Mouse (Mus musculus) c-Kit-negative CD71-positive TER-119-positive erythroid progenitor cells, embryonic 14.5 days (primary cell): Measurements from ENCODE around the gene Dyrk1a.
"Not testable (repeated sequence)": the region's sequence is repeated elsewhere in the genome, so short reads cannot be mapped to it uniquely, and the experiment has no call there.

Source experiments
- DNase-seq: peaks from one replicate; pipeline ENCODE4 v3.0.0-alpha.2; 2013; ENCODE audit warnings: low read depth, low spot score

The Dyrk1a gene

GRCm38 (mm10) chr16:94632424-94632963, 62.7 kb downstream of the Dyrk1a start:
- no peak for DNase-seq

GRCm38 (mm10) chr16:94633012-94633411, 63.2 kb downstream of the Dyrk1a start:
- no peak for DNase-seq

GRCm38 (mm10) chr16:94637423-94637822, 67.6 kb downstream of the Dyrk1a start:
- no peak for DNase-seq

DNA sequence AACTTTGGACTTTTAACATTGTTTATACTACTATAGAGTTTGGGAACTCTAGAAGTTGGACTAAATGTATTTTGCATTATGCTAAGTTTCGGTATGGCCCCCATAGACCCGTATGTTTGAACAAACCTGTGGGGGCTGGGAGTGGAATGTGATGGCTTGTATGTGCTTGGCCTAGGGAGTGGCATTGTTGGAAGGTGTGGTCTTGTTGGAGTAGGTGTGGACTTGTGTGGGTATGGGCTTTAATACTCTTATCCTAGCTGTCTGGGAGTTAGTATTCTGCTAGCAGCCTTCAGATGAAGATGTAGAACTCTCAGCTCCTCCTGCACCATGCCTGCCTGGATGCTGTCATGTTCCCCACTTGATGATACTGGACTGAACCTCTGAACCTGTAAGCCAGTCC, 72.0 kb downstream of the Dyrk1a start:
- no peak for DNase-seq

DNA sequence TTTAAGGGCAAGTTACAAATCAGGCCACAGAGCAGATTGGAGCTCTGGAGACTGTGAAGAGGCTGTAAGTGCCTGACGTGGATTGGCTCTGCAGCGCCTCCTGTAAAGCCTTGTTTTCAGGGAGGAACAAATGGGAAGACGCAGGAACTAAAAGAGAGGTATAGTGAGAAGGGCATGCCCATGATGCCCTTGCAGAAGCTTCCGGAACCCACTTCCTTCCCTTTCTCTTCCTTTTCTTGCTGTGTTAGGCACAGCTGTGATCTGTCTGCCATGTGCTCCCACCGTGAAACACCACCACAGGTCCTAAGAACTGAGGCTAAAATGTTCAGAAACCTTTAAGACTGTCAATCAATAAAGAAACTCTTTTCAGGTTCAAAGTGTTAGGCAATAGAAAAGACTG, 77.3 kb downstream of the Dyrk1a start:
- DNase-seq: no peak

GRCm38 (mm10) chr16:94647925-94648324, 78.1 kb downstream of the Dyrk1a start:
- DNase-seq: no peak

DNA sequence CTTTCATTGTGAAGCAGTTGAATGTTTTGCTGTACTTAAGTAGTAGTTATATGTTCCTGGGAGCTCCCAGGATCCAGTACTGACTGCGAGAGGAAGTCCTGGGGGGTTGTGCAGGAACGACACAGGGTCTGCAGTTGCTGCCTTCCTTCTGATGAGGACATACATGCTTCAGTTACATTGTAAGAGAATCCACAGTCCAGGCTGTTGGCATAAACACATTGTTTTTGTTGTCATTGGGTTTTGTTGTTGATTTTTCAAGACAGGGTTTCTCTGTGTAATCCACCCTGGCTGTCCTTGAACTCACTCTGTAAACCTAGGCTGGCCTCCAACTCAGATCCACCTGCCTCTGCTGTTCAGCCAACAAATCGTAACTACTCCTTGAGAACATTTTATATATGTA, 80.1 kb downstream of the Dyrk1a start:
- no peak for DNase-seq

- no peak for DNase-seq
Observed at GRCm38 (mm10) chr16:94652091-94652713, 82.4 kb downstream of the Dyrk1a start.

- no peak for DNase-seq
Observed at GRCm38 (mm10) chr16:94655083-94655482, 85.3 kb downstream of the Dyrk1a start.

DNA sequence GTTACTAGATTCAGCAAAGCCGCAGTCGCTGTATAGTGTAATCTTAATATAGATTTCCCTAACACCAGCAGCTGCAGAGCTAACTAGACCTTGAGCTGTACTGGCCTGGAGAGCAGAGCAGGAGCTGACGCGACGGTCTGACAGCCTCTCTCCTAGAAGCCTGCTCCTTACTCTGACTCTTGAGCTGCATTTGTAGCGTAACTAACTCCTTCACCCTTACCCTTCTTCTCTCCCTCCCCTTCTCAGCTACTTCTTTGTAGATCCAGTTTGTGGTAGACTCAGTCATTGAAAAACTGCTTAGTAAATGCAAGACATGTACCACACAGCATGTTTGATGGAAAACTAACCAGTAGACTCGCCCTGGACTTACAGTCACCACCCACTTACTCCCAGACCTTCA, 87.1 kb downstream of the Dyrk1a start:
- no peak for DNase-seq

GRCm38 (mm10) chr16:94659394-94659793, 89.6 kb downstream of the Dyrk1a start:
- no peak for DNase-seq

- no peak for DNase-seq
Observed at GRCm38 (mm10) chr16:94660221-94660620, 90.4 kb downstream of the Dyrk1a start.

GRCm38 (mm10) chr16:94667557-94667956, 97.7 kb downstream of the Dyrk1a start:
- DNase-seq: no peak

DNA sequence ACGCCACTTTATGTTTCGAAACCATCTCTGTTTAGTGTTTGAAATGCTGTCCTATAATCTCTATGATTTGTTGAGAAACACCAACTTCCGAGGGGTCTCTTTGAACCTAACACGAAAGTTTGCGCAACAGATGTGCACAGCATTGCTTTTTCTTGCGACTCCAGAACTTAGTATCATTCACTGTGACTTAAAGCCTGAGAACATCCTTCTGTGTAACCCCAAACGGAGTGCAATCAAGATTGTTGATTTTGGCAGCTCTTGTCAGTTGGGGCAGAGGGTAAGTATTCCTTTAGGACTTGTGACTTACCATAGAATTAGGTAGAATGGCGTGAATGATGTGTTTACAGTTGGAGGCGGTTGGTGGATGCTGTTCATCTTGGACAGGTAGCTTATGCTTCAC, 101.5 kb downstream of the Dyrk1a start:
- DNase-seq: no peak

GRCm38 (mm10) chr16:94680924-94681323, 111.1 kb downstream of the Dyrk1a start:
- no peak for DNase-seq

DNA sequence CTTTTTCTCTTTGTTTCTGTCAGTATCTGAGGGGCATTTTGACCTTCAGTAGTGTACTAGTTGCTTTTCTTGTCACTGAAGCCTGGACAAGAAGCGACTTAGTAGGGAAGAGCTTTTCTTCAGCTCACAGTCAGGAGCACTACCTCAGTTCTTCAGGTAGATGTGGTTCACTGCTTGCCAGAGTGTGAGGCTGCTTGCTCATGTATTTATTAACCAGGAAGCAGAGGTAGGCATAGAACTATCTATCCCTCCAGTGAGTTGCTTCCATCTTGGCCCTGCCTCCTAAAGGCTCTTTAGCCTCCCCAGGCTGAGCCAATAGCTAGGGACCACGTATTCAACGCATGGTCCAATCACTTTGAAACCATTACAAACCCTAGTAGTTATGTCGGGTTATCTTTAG, 112.0 kb downstream of the Dyrk1a start:
- DNase-seq: no peak

GRCm38 (mm10) chr16:94683960-94684359, 114.2 kb downstream of the Dyrk1a start:
- no peak for DNase-seq

DNA sequence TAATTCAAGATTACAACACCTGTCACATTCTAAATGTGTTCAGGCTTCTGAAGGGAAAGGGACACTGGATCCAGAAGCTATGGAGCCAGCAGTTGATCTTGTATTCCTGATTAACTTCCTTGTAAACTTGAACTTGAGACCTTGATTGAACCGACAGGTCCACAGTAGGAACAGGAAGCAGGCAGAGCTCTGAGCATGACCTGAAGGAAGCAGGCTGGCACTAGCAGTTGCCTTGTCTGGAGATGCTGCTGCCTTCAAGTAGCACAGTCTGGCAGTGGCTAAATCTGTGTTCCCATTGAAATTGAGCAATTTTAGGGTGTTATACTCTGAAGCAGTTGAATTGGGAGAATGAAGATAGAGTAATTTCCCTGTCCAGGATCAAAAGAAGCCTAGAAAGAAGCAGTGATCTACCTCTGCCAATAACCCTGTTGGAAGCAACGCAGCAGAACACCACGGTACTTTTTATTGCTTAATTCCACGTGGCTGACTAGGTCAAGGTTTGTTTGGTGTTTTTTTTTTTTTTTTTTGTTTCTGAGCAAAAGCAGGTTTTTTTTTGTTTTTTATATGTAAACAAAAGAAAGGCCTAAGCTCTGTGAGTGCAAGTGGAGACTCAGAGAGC, 124.0 kb downstream of the Dyrk1a start:
- no peak for DNase-seq

DNA sequence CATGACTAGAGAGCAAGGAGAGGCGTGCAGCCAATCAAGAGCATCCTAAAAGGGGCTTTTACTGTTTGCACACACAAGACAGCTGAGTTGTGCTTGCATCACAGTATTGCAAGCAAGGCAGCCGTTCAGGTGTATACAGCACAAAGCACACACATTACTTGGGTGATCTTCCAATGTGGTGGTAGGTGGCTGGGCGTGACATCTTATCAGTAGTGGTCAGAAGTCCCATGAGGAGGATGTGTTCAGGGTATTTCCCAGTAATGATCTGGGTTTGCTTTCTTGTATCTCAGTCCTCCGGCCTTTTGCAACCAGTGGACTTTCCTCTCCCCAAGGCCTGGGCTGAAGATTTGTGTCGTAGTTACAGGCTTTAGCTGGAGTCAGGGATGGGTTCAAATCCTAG, 127.7 kb downstream of the Dyrk1a start:
- no peak for DNase-seq

DNA sequence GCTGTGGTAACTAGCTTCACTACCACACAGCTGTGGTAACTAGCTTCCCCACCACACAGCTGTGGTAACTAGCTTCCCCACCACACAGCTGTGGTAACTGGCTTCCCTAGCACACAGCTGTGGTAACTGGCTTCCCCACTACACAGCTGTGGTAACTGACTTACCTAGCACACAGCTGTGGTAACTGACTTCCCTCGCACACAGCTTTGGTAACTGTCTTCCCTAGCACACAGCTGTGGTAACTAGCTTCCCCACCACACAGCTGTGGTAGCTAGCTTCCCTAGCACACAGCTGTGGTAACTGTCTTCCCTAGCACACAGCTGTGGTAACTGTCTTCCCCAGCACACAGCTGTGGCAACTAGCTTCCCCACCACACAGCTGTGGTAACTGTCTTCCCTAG, 128.4 kb downstream of the Dyrk1a start:
- DNase-seq: not testable (repeated sequence)

GRCm38 (mm10) chr16:94701141-94701540, 131.3 kb downstream of the Dyrk1a start:
- DNase-seq: no peak

- DNase-seq: no peak
Observed at GRCm38 (mm10) chr16:94701971-94702370, 132.2 kb downstream of the Dyrk1a start.

- peak; percentile 17 for DNase-seq
Observed at GRCm38 (mm10) chr16:94713480-94714094, 143.8 kb downstream of the Dyrk1a start.
